Mouse (Mus musculus) heart, adult 18-20 months (tissue): ENCODE data around the gene Wdr62. TPM values are rescaled to one million over a fixed set of nuclear protein-coding genes. Genes with fewer than 3 reads are reported as not detected.

ENCODE experiments used
- DNase-seq, 2 experiments: peaks; one replicate each; pipeline ENCODE4 v3.0.0; 2021 to 2022; ENCODE audit warnings: mixed read lengths in 1 of 2
- total RNA-seq, 2 experiments: library from RNA; stranded (reverse); gene quantifications; 2 replicates each; pipeline ENCODE4 v1.2.3; 2021

The Wdr62 gene
- total RNA-seq, 2 experiments from 2014 or later = 0.57 to 0.80 TPM

- no peak for DNase-seq
Observed at GRCm38 (mm10) chr7:30306083-30306779, 26.0 kb upstream of the Wdr62 start.

- peak in 1 of 2 experiments; percentile 41 for DNase-seq
Observed at GRCm38 (mm10) chr7:30300914-30301313, 20.7 kb upstream of the Wdr62 start.

GRCm38 (mm10) chr7:30297266-30297665 is 17.0 kb upstream of the Wdr62 start:
- DNase-seq = no peak

- DNase-seq = no peak
Observed at GRCm38 (mm10) chr7:30296816-30297215, 16.6 kb upstream of the Wdr62 start.

- peak; percentile 67 to 79 for DNase-seq
Observed at GRCm38 (mm10) chr7:30295103-30295502, 14.9 kb upstream of the Wdr62 start.

- DNase-seq = no peak
Observed at GRCm38 (mm10) chr7:30294296-30294695, 14.1 kb upstream of the Wdr62 start.

GRCm38 (mm10) chr7:30293795-30294194 is 13.6 kb upstream of the Wdr62 start:
- no peak for DNase-seq

- peak; percentile 75 to 79 for DNase-seq
Observed at GRCm38 (mm10) chr7:30291215-30292131, 11.3 kb upstream of the Wdr62 start, which contains the start of gene Clip3. TSS of gene Clip3 (plus strand) at chr7:30291728.

- DNase-seq = no peak
Observed at GRCm38 (mm10) chr7:30289714-30290399, 9.6 kb upstream of the Wdr62 start.

- DNase-seq = no peak
Observed at GRCm38 (mm10) chr7:30289071-30289713, 9.0 kb upstream of the Wdr62 start.

GRCm38 (mm10) chr7:30288046-30288445 is 7.8 kb upstream of the Wdr62 start:
- DNase-seq = no peak

GRCm38 (mm10) chr7:30286701-30287410 is 6.6 kb upstream of the Wdr62 start:
- peak; percentile 37 to 63 for DNase-seq

GRCm38 (mm10) chr7:30282740-30283139 is 2.5 kb upstream of the Wdr62 start:
- DNase-seq = peak; percentile 54 to 56

GRCm38 (mm10) chr7:30281522-30281921 is 1.3 kb upstream of the Wdr62 start:
- DNase-seq = no peak

- peak; percentile 91 to 94 for DNase-seq
Observed at GRCm38 (mm10) chr7:30280670-30281138, 485 bp upstream of the Wdr62 start.

GRCm38 (mm10) chr7:30279536-30279935 is 683 bp downstream of the Wdr62 start:
- DNase-seq = no peak

GRCm38 (mm10) chr7:30278911-30279310 is 1.3 kb downstream of the Wdr62 start:
- DNase-seq = no peak

GRCm38 (mm10) chr7:30274383-30274782 is 5.8 kb downstream of the Wdr62 start:
- no peak for DNase-seq

GRCm38 (mm10) chr7:30269641-30270040 is 10.6 kb downstream of the Wdr62 start:
- no peak for DNase-seq

GRCm38 (mm10) chr7:30266780-30267179 is 13.4 kb downstream of the Wdr62 start:
- no peak for DNase-seq

GRCm38 (mm10) chr7:30265935-30266334 is 14.3 kb downstream of the Wdr62 start:
- no peak for DNase-seq
